In genomic region chr5:50779138-50779537, GRCm38 (mm10) we compare ENCODE assay signal across 11 mouse cellular contexts.
DNase-seq lines count a peak whose midpoint lies in the region; ATAC-seq and TF ChIP-seq lines count a peak whose summit lies in the region.
"Had no signal": no experiment of that assay in that cellular context is flagged by ENCODE, and none has a peak within 500 bp of the region (broad histone marks: within the 10 kb centered on the region; RNA-seq: fewer than 3 reads in every experiment).

No protein-coding gene starts in this region.

- no peak for ATAC-seq in hindbrain, postnatal 0 days
- no peak for ATAC-seq in hindbrain, embryonic 13.5 days (ENCODE audit: low FRiP score)
- ATAC-seq in lung, embryonic 14.5 days (ENCODE audit: insufficient read depth) = no peak
- ATAC-seq: forebrain, embryonic 15.5 days; hindbrain, embryonic 16.5 days had no signal

- WGBS in hindbrain, postnatal 0 days = 65% methylated on average over 3 of the region's 3 CpGs
- 65% methylated on average over 3 of the region's 3 CpGs for WGBS in hindbrain, embryonic 13.5 days
- 40% methylated on average over 3 of the region's 3 CpGs for WGBS in lung, embryonic 14.5 days
- WGBS in embryonic facial prominence, embryonic 10.5 days = 58% methylated on average over 3 of the region's 3 CpGs

- TF ChIP-seq CTCF in hindbrain, postnatal 0 days (IDR thresholded peaks at IDR 0.05; ENCODE audit: low read depth) = peak; percentile 39
- TF ChIP-seq CTCF in lung, embryonic 14.5 days (IDR thresholded peaks at IDR 0.05; ENCODE audit: low read depth) = peak; percentile 44

- H3K4me2 ChIP-seq in hindbrain, postnatal 0 days (ENCODE audit: low read depth, low read length) = no peak overlapping the region
- H3K4me2 ChIP-seq in hindbrain, embryonic 13.5 days = no peak overlapping the region
- H3K4me2 ChIP-seq in lung, embryonic 14.5 days = no peak overlapping the region
- H3K4me2 ChIP-seq: forebrain, embryonic 15.5 days; heart, embryonic 11.5 days had no signal

- H3K9ac ChIP-seq in hindbrain, postnatal 0 days (replicated peaks; ENCODE audit: low read length) = no peak overlapping the region
- H3K9ac ChIP-seq in hindbrain, embryonic 13.5 days = no peak overlapping the region
- H3K9ac ChIP-seq in lung, embryonic 14.5 days = no peak overlapping the region
- H3K9ac ChIP-seq in ES-E14 (ENCODE audit: insufficient read depth, low read depth, low read length, poor library complexity, severe bottlenecking) = no peak overlapping the region
- H3K9ac ChIP-seq: forebrain, embryonic 15.5 days had no signal

- in situ Hi-C loops in ES-E14 (cut with MboI; ENCODE audit: low sequenced_read_pairs in 2 of 2, unreplicated experiment in 2 of 2) = no loop called here

- no peaks in the 10 kb centered on the region for H3K36me3 ChIP-seq in hindbrain, postnatal 0 days (ENCODE audit: insufficient read depth, low read length)
- no peaks in the 10 kb centered on the region for H3K36me3 ChIP-seq in hindbrain, embryonic 13.5 days
- no peaks in the 10 kb centered on the region for H3K36me3 ChIP-seq in lung, embryonic 14.5 days (ENCODE audit: insufficient read depth)
- no peaks in the 10 kb centered on the region for H3K36me3 ChIP-seq in ES-E14 (ENCODE audit: control insufficient read depth, insufficient read depth, low read length, poor library complexity, severe bottlenecking)
- no peaks in the 10 kb centered on the region for H3K36me3 ChIP-seq in embryonic facial prominence, embryonic 10.5 days (replicated peaks)
- H3K36me3 ChIP-seq: forebrain, embryonic 15.5 days had no signal

- H3K27me3 ChIP-seq in hindbrain, postnatal 0 days (ENCODE audit: insufficient read depth, low read length) = no peaks in the 10 kb centered on the region
- H3K27me3 ChIP-seq in hindbrain, embryonic 13.5 days = no peaks in the 10 kb centered on the region
- H3K27me3 ChIP-seq in lung, embryonic 14.5 days (ENCODE audit: insufficient read depth, low read length) = no peaks in the 10 kb centered on the region
- no peaks in the 10 kb centered on the region for H3K27me3 ChIP-seq in embryonic facial prominence, embryonic 10.5 days (replicated peaks; ENCODE audit: low read depth, poor library complexity, severe bottlenecking)
- H3K27me3 ChIP-seq: forebrain, embryonic 15.5 days had no signal

- H3K4me3 ChIP-seq in hindbrain, postnatal 0 days (ENCODE audit: low read length) = no peak overlapping the region
- no peak overlapping the region for H3K4me3 ChIP-seq in hindbrain, embryonic 13.5 days
- no peak overlapping the region for H3K4me3 ChIP-seq in lung, embryonic 14.5 days (ENCODE audit: low read depth, low read length)
- H3K4me3 ChIP-seq in ES-E14 (ENCODE audit: insufficient read depth in 1 of 2, low read depth in 1 of 2, low read length in 2 of 2, poor library complexity in 1 of 2, severe bottlenecking in 1 of 2) = no peak overlapping the region
- H3K4me3 ChIP-seq in embryonic facial prominence, embryonic 10.5 days = no peak overlapping the region
- H3K4me3 ChIP-seq: forebrain, embryonic 15.5 days had no signal

- no peak overlapping the region for H3K27ac ChIP-seq in hindbrain, postnatal 0 days
- no peak overlapping the region for H3K27ac ChIP-seq in hindbrain, embryonic 13.5 days
- no peak overlapping the region for H3K27ac ChIP-seq in lung, embryonic 14.5 days (ENCODE audit: low read depth)
- H3K27ac ChIP-seq in ES-E14 (ENCODE audit: insufficient read depth, low read depth, low read length, poor library complexity, severe bottlenecking) = no peak overlapping the region
- H3K27ac ChIP-seq in embryonic facial prominence, embryonic 10.5 days (replicated peaks) = no peak overlapping the region
- H3K27ac ChIP-seq: forebrain, embryonic 15.5 days had no signal

- H3K9me3 ChIP-seq in hindbrain, postnatal 0 days (ENCODE audit: low read length) = no peaks in the 10 kb centered on the region
- no peaks in the 10 kb centered on the region for H3K9me3 ChIP-seq in hindbrain, embryonic 13.5 days
- no peaks in the 10 kb centered on the region for H3K9me3 ChIP-seq in lung, embryonic 14.5 days (ENCODE audit: low read depth, low read length)
- no peaks in the 10 kb centered on the region for H3K9me3 ChIP-seq in ES-E14 (ENCODE audit: control insufficient read depth, insufficient read depth, low read depth, low read length)
- no peaks in the 10 kb centered on the region for H3K9me3 ChIP-seq in embryonic facial prominence, embryonic 10.5 days
- H3K9me3 ChIP-seq: forebrain, embryonic 15.5 days had no signal

- DNase-seq in hindbrain, postnatal 0 days (ENCODE audit: low spot score) = no peak
- DNase-seq in lung, embryonic 14.5 days = no peak
- DNase-seq in lung, postnatal 36 days = no peak
- peak; percentile 21 for DNase-seq in ES-E14 (ENCODE audit: low read depth, low spot score)
- peak; percentile 22 for DNase-seq in embryonic facial prominence, embryonic 10.5 days (ENCODE audit: low spot score)
- no peak for DNase-seq in Muller cell, postnatal 12 days (ENCODE audit: inconsistent ontology term)
- DNase-seq: thymus, postnatal 14 days had no signal

- no peaks in the 10 kb centered on the region for H3K4me1 ChIP-seq in hindbrain, postnatal 0 days (ENCODE audit: insufficient read depth, low read length)
- no peaks in the 10 kb centered on the region for H3K4me1 ChIP-seq in hindbrain, embryonic 13.5 days (replicated peaks)
- no peaks in the 10 kb centered on the region for H3K4me1 ChIP-seq in lung, embryonic 14.5 days (ENCODE audit: insufficient read depth)
- H3K4me1 ChIP-seq in ES-E14 (ENCODE audit: control insufficient read depth in 2 of 2, insufficient read depth in 2 of 2, low read length in 2 of 2, poor library complexity in 1 of 2) = no peaks in the 10 kb centered on the region
- no peaks in the 10 kb centered on the region for H3K4me1 ChIP-seq in embryonic facial prominence, embryonic 10.5 days
- H3K4me1 ChIP-seq: forebrain, embryonic 15.5 days had no signal

TF ChIP-seq in ES-E14, 5 proteins besides CTCF, POLR2A, EP300 and RAD21:
- TF ChIP-seq CHD2 (IDR thresholded peaks at IDR 0.05; ENCODE audit: low read depth, low read length) (no peak), MAFK (IDR thresholded peaks at IDR 0.05; ENCODE audit: insufficient read depth, low read depth, low read length) (no peak), HCFC1 (IDR thresholded peaks at IDR 0.05; ENCODE audit: borderline replicate concordance, insufficient read depth, low read length) (no peak), ZC3H11A (IDR thresholded peaks at IDR 0.05; ENCODE audit: borderline replicate concordance, low read depth, low read length) (peak; percentile 17; the same call in 1 of the 2 replicates)

Comparison
In these comparisons a context has a peak if more than half of its experiments do, and no peak if none do; other contexts are left out.
1. DNase-seq: peak in ES-E14 (single experiment) and embryonic facial prominence, embryonic 10.5 days (single experiment); none in hindbrain, postnatal 0 days (single experiment), lung, embryonic 14.5 days (single experiment), lung, postnatal 36 days (single experiment) and Muller cell, postnatal 12 days (single experiment).